Mouse (Mus musculus) layer of hippocampus, adult 9-11 months (tissue): ENCODE data around the gene Mtus2.
"Not testable (repeated sequence)": the region's sequence is repeated elsewhere in the genome, so short reads cannot be mapped to it uniquely, and the experiment has no call there.

Experiments
- DNase-seq: peaks from one replicate; pipeline ENCODE4 v3.0.0; 2022

Gene Mtus2

GRCm38 (mm10) chr5:148130691-148131457, 173.8 kb downstream of the Mtus2 start:
- peak; percentile 66 for DNase-seq

- DNase-seq: no peak
These were observed 174.5 kb downstream of the Mtus2 start for GRCm38 (mm10) chr5:148131458-148132131.

GRCm38 (mm10) chr5:148133448-148134060, 176.4 kb downstream of the Mtus2 start:
- DNase-seq: peak; percentile 29

GRCm38 (mm10) chr5:148141662-148142061, 184.5 kb downstream of the Mtus2 start:
- no peak for DNase-seq

GRCm38 (mm10) chr5:148146200-148146823, 189.2 kb downstream of the Mtus2 start:
- peak; percentile 20 for DNase-seq

GRCm38 (mm10) chr5:148151894-148152599, 194.9 kb downstream of the Mtus2 start:
- no peak for DNase-seq

GRCm38 (mm10) chr5:148152600-148153402, 195.7 kb downstream of the Mtus2 start:
- DNase-seq: no peak

GRCm38 (mm10) chr5:148153403-148153713, 196.2 kb downstream of the Mtus2 start:
- no peak for DNase-seq

- DNase-seq: no peak
These were observed 197.6 kb downstream of the Mtus2 start for GRCm38 (mm10) chr5:148154727-148155126.

- no peak for DNase-seq
These were observed 202.2 kb downstream of the Mtus2 start for GRCm38 (mm10) chr5:148159328-148159727.

GRCm38 (mm10) chr5:148160529-148161154, 203.5 kb downstream of the Mtus2 start:
- no peak for DNase-seq

- DNase-seq: no peak
These were observed 208.0 kb downstream of the Mtus2 start for GRCm38 (mm10) chr5:148165111-148165510.

- no peak for DNase-seq
These were observed 218.0 kb downstream of the Mtus2 start for GRCm38 (mm10) chr5:148175091-148175490.

GRCm38 (mm10) chr5:148175742-148176426, 218.8 kb downstream of the Mtus2 start:
- no peak for DNase-seq

GRCm38 (mm10) chr5:148176539-148176938, 219.4 kb downstream of the Mtus2 start:
- DNase-seq: not testable (repeated sequence)

GRCm38 (mm10) chr5:148179231-148179630, 222.1 kb downstream of the Mtus2 start:
- DNase-seq: no peak

- no peak for DNase-seq
These were observed 223.6 kb downstream of the Mtus2 start for GRCm38 (mm10) chr5:148180590-148181307.

- no peak for DNase-seq
These were observed 224.1 kb downstream of the Mtus2 start for GRCm38 (mm10) chr5:148181308-148181630.

GRCm38 (mm10) chr5:148181901-148182300, 224.8 kb downstream of the Mtus2 start:
- no peak for DNase-seq

GRCm38 (mm10) chr5:148185898-148186297, 228.8 kb downstream of the Mtus2 start:
- no peak for DNase-seq
